Mouse (Mus musculus): ENCODE measurements around the gene Sox5.

GRCm38 (mm10) chr6:144016929-144017328, 764.8 kb downstream of the Sox5 start:
- TF ChIP-seq CTCF (IDR thresholded peaks at IDR 0.05; ENCODE audit: extremely low read depth, insufficient read depth, low read length) (no peak), POLR2A (IDR thresholded peaks at IDR 0.05; ENCODE audit: extremely low read depth, insufficient read depth, low read length) (no peak)

All from cortical plate, adult 2 months (tissue).